ENCODE assay signal across 8 mouse cellular contexts in genomic region chr13:67108194-67108820, GRCm38 (mm10). TPM values are rescaled to one million over a fixed set of nuclear protein-coding genes. Genes with fewer than 3 reads are reported as not detected.
DNase-seq lines count a peak whose midpoint lies in the region; ATAC-seq lines count a peak whose summit lies in the region.

Gene Gm28557, minus strand, starts transcription at chr13:67108604.

- under 1% methylated on average over 17 of the region's 17 CpGs for WGBS in embryonic facial prominence, embryonic 12.5 days
- 0% methylated on average over 17 of the region's 17 CpGs for WGBS in limb, embryonic 11.5 days
- under 1% methylated on average over 17 of the region's 17 CpGs for WGBS in midbrain, embryonic 14.5 days

- no peaks in the 10 kb centered on the region for H3K4me1 ChIP-seq in embryonic facial prominence, embryonic 12.5 days
- 0 out of 2 replicates have a peak, but pooled peaks cover 4% of the 10 kb centered on the region for H3K4me1 ChIP-seq in limb, embryonic 11.5 days (ENCODE audit: control insufficient read depth, insufficient read depth, low read length)
- H3K4me1 ChIP-seq in midbrain, embryonic 14.5 days (ENCODE audit: control insufficient read depth, insufficient read depth, low read length), result peaks cover 4% of the 10 kb centered on the region; the same call in 1 of the 2 replicates

- H3K27me3 ChIP-seq in embryonic facial prominence, embryonic 12.5 days, result no peaks in the 10 kb centered on the region
- H3K27me3 ChIP-seq in limb, embryonic 11.5 days (ENCODE audit: control insufficient read depth, insufficient read depth, low read length), result no peaks in the 10 kb centered on the region
- H3K27me3 ChIP-seq in midbrain, embryonic 14.5 days (ENCODE audit: control insufficient read depth, insufficient read depth, low read length), result no peaks in the 10 kb centered on the region

- ATAC-seq in embryonic facial prominence, embryonic 12.5 days (ENCODE audit: insufficient number of reproducible peaks, insufficient read depth, low FRiP score, low TSS enrichment), result peak; percentile 94
- peak; percentile 96 for ATAC-seq in limb, embryonic 11.5 days (ENCODE audit: insufficient number of reproducible peaks, low FRiP score, low TSS enrichment, low read depth)
- peak; percentile 97 for ATAC-seq in midbrain, embryonic 14.5 days (ENCODE audit: low FRiP score, low TSS enrichment)

- peak; percentile 77 for DNase-seq in 3134 (ENCODE audit: extremely low read depth, insufficient read length, low spot score)
- peak; percentile 75 for DNase-seq in adrenal gland, postnatal 25 days
- DNase-seq in heart, adult 11 months, result peak; percentile 99
- peak; percentile 90 for DNase-seq in kidney, adult 18-20 months
- peak; percentile 92 for DNase-seq in limb, embryonic 11.5 days (ENCODE audit: low spot score)
- peak; percentile 98 for DNase-seq in midbrain, embryonic 14.5 days
- peak; percentile 65 to 78 for DNase-seq in spleen, adult 18-20 months

- peaks cover 9% of the 10 kb centered on the region for H3K36me3 ChIP-seq in embryonic facial prominence, embryonic 12.5 days
- H3K36me3 ChIP-seq in limb, embryonic 11.5 days (ENCODE audit: control insufficient read depth, insufficient read depth, low read length), result no peaks in the 10 kb centered on the region; the same call in 1 of the 2 replicates
- no peaks in the 10 kb centered on the region for H3K36me3 ChIP-seq in midbrain, embryonic 14.5 days (ENCODE audit: control insufficient read depth, insufficient read depth, low read length)

- no peaks in the 10 kb centered on the region for H3K9me3 ChIP-seq in embryonic facial prominence, embryonic 12.5 days
- H3K9me3 ChIP-seq in limb, embryonic 11.5 days (ENCODE audit: control insufficient read depth, low read length), result no peaks in the 10 kb centered on the region
- no peaks in the 10 kb centered on the region for H3K9me3 ChIP-seq in midbrain, embryonic 14.5 days (ENCODE audit: control insufficient read depth, low read length)

- peak within 1 kb of the TSS; percentile 64 for H3K9ac ChIP-seq in embryonic facial prominence, embryonic 12.5 days
- peak within 1 kb of the TSS; percentile 62 for H3K9ac ChIP-seq in limb, embryonic 11.5 days (ENCODE audit: low read length)
- peak within 1 kb of the TSS; percentile 61 for H3K9ac ChIP-seq in midbrain, embryonic 14.5 days (replicated peaks; ENCODE audit: low read length)

- peak within 1 kb of the TSS; percentile 67 for H3K4me2 ChIP-seq in embryonic facial prominence, embryonic 12.5 days (replicated peaks)
- H3K4me2 ChIP-seq in limb, embryonic 11.5 days (ENCODE audit: low read depth, severe bottlenecking), result peak within 1 kb of the TSS; percentile 49
- peak within 1 kb of the TSS; percentile 76 for H3K4me2 ChIP-seq in midbrain, embryonic 14.5 days (ENCODE audit: low read length)

- peak within 1 kb of the TSS; percentile 61 for H3K4me3 ChIP-seq in embryonic facial prominence, embryonic 12.5 days
- peak within 1 kb of the TSS; percentile 55 for H3K4me3 ChIP-seq in limb, embryonic 11.5 days (ENCODE audit: low read depth, low read length)
- H3K4me3 ChIP-seq in midbrain, embryonic 14.5 days (replicated peaks; ENCODE audit: low read depth, low read length), result peak within 1 kb of the TSS; percentile 46

- peak within 1 kb of the TSS; percentile 86 for H3K27ac ChIP-seq in embryonic facial prominence, embryonic 12.5 days
- peak within 1 kb of the TSS; percentile 43 for H3K27ac ChIP-seq in limb, embryonic 11.5 days (replicated peaks; ENCODE audit: low read depth, low read length)
- 0 out of 2 replicates have a peak within 1 kb of the TSS, but pooled peaks have one; percentile 43 for H3K27ac ChIP-seq in midbrain, embryonic 14.5 days (replicated peaks; ENCODE audit: low read depth, low read length)

RNA-seq across cellular contexts. Expression of gene Gm28557, which starts in this region (rescaled TPM):
- 7.8 and 9.5 TPM in 2 replicates for total RNA-seq in adrenal gland, postnatal 25 days (2021)
- 2.3 and 3.4 TPM in 2 replicates for polyA plus RNA-seq in embryonic facial prominence, embryonic 12.5 days (2016; fragmentation: Nextera tagmentation; extraction: Ambion mirVana)
- 3.2 and 3.5 TPM in 2 replicates for polyA plus RNA-seq in limb, embryonic 11.5 days (2014; fragmentation: Nextera tagmentation; extraction: Ambion mirVana)
- 1.0 and 2.0 TPM in 2 replicates for polyA plus RNA-seq in midbrain, embryonic 14.5 days (2014; fragmentation: Nextera tagmentation; extraction: Ambion mirVana)

Comparison
In these comparisons a context has a peak if more than half of its experiments do, and no peak if none do; other contexts are left out.
1. Peak in every context shown above with its lines: DNase-seq, ATAC-seq, H3K4me3 ChIP-seq and H3K27ac ChIP-seq.